Mouse (Mus musculus) adrenal gland, adult 8-10 months (tissue): ENCODE measurements around the gene 4922502D21Rik. TPM values are rescaled to one million over a fixed set of nuclear protein-coding genes. Genes with fewer than 3 reads are reported as not detected.
A peak's percentile ranks its signal among the peaks of the same experiment; 100 is the strongest.
"Not testable (repeated sequence)": the region's sequence is repeated elsewhere in the genome, so short reads cannot be mapped to it uniquely, and the experiment has no call there.

Source experiments
- DNase-seq: peaks from one replicate; pipeline ENCODE4 v3.0.0; 2022
- total RNA-seq, 4 experiments: library from RNA; stranded (reverse); gene quantifications; 2 replicates each; pipeline ENCODE4 v1.2.4; 2022

4922502D21Rik gene
- total RNA-seq = not detected

- no peak for DNase-seq
These were observed at the start of gene 4922502D21Rik for GRCm38 (mm10) chr6:129331610-129332009. Gene 4922502D21Rik (minus strand): TSS chr6:129331796.

GRCm38 (mm10) chr6:129380454-129380853 is 48.9 kb upstream of the 4922502D21Rik start:
- no peak for DNase-seq

GRCm38 (mm10) chr6:129374937-129375471 is 43.4 kb upstream of the 4922502D21Rik start:
- DNase-seq = no peak

GRCm38 (mm10) chr6:129369374-129370132 is 38.0 kb upstream of the 4922502D21Rik start:
- DNase-seq = no peak

- DNase-seq = no peak
These were observed 34.4 kb upstream of the 4922502D21Rik start for GRCm38 (mm10) chr6:129365959-129366359.

GRCm38 (mm10) chr6:129363942-129364341 is 32.3 kb upstream of the 4922502D21Rik start:
- DNase-seq = no peak

- no peak for DNase-seq
These were observed 27.9 kb upstream of the 4922502D21Rik start for GRCm38 (mm10) chr6:129359515-129359914.

GRCm38 (mm10) chr6:129356430-129356829 is 24.8 kb upstream of the 4922502D21Rik start:
- DNase-seq = no peak

GRCm38 (mm10) chr6:129355774-129356173 is 24.2 kb upstream of the 4922502D21Rik start:
- DNase-seq = no peak

- DNase-seq = no peak
These were observed 19.5 kb upstream of the 4922502D21Rik start for GRCm38 (mm10) chr6:129351091-129351490.

- no peak for DNase-seq
These were observed 18.1 kb upstream of the 4922502D21Rik start for GRCm38 (mm10) chr6:129349524-129350352.

- no peak for DNase-seq
These were observed 12.8 kb upstream of the 4922502D21Rik start for GRCm38 (mm10) chr6:129344408-129344807.

GRCm38 (mm10) chr6:129342391-129342790 is 10.8 kb upstream of the 4922502D21Rik start, which contains the start of gene Clec12a:
Gene Clec12a (plus strand): TSS chr6:129342691.
- DNase-seq = not testable (repeated sequence)

GRCm38 (mm10) chr6:129337751-129338150 is 6.2 kb upstream of the 4922502D21Rik start:
- no peak for DNase-seq

- peak; percentile 37 for DNase-seq
These were observed 2.1 kb upstream of the 4922502D21Rik start for GRCm38 (mm10) chr6:129333674-129334078.

- no peak for DNase-seq
These were observed 4.9 kb downstream of the 4922502D21Rik start for GRCm38 (mm10) chr6:129326568-129327150.

GRCm38 (mm10) chr6:129326016-129326415 is 5.6 kb downstream of the 4922502D21Rik start:
- DNase-seq = no peak

GRCm38 (mm10) chr6:129319331-129319730 is 12.3 kb downstream of the 4922502D21Rik start:
- no peak for DNase-seq

GRCm38 (mm10) chr6:129318395-129318794 is 13.2 kb downstream of the 4922502D21Rik start:
- no peak for DNase-seq

GRCm38 (mm10) chr6:129316463-129316862 is 15.1 kb downstream of the 4922502D21Rik start:
- no peak for DNase-seq

- DNase-seq = no peak
These were observed 15.9 kb downstream of the 4922502D21Rik start for GRCm38 (mm10) chr6:129315698-129316097.

- DNase-seq = no peak
These were observed 16.9 kb downstream of the 4922502D21Rik start for GRCm38 (mm10) chr6:129314655-129315168.
